In the genomic region with DNA sequence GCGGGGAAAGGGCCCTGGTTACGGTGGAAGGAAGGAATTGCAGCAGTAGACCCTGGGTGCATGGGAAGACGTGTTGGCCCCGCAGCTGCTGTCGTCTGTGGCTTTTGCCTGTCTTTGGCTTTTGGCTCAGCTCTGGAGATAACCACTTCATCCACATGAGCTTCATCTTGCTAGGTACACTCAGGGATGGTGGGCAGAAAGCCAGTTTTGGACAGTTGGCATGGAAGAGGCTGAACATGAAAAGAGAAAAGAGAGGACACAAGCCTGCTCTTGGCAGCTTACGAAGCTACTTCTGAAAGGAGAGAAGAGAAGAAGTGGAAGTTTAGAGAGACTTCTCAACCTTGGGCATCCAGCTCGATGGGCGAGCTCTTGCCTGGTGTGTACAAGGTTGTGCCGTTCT, we compare ENCODE assay signal across 20 mouse cellular contexts.
A peak's percentile ranks its signal among the peaks of the same experiment; 100 is the strongest.
DNase-seq lines count a peak whose midpoint lies in the region; ATAC-seq lines count a peak whose summit lies in the region.
"Had no signal": no experiment of that assay in that cellular context is flagged by ENCODE, and none has a peak within 500 bp of the region (broad histone marks: within the 10 kb centered on the region; RNA-seq: fewer than 3 reads in every experiment).

No protein-coding gene starts in this region.

- peak; percentile 76 for DNase-seq in cerebellum, adult 11-12 months
- DNase-seq in cerebellum, adult 8-10 months, result peak; percentile 66
- DNase-seq in cerebellum, postnatal 14 days, result peak; percentile 45 to 59
- DNase-seq in gastrocnemius, adult 18-20 months (ENCODE audit: low spot score), result no peak
- no peak for DNase-seq in thymus, adult 18-20 months
- DNase-seq in ovary, postnatal 10 days (ENCODE audit: low spot score), result no peak
- DNase-seq: adrenal gland, adult 2 months; adrenal gland, postnatal 25 days; embryo, embryonic 11 days; gastrocnemius, postnatal 10 days; heart, postnatal 36 days had no signal

- H3K27me3 ChIP-seq in midbrain, embryonic 16.5 days (ENCODE audit: control insufficient read depth, insufficient read depth, low read depth, low read length), result no peaks in the 10 kb centered on the region
- H3K27me3 ChIP-seq: embryonic facial prominence, embryonic 15.5 days; forebrain, embryonic 15.5 days; heart, embryonic 13.5 days; hindbrain, embryonic 15.5 days had no signal

- H3K27ac ChIP-seq in midbrain, embryonic 16.5 days (ENCODE audit: low read length), result no peak overlapping the region
- H3K27ac ChIP-seq: embryonic facial prominence, embryonic 15.5 days; forebrain, embryonic 10.5 days; forebrain, embryonic 15.5 days; heart, embryonic 13.5 days; hindbrain, embryonic 15.5 days had no signal

- ATAC-seq in megakaryocyte progenitor cell, adult 5-6 weeks (replicated peaks; ENCODE audit: poor library complexity), result peak; percentile 30
- no peak for ATAC-seq in midbrain, embryonic 16.5 days
- ATAC-seq: forebrain, embryonic 15.5 days; intestine, postnatal 0 days had no signal

- no peak overlapping the region for H3K4me2 ChIP-seq in midbrain, embryonic 16.5 days (ENCODE audit: low read length)
- H3K4me2 ChIP-seq: embryonic facial prominence, embryonic 15.5 days; forebrain, embryonic 15.5 days; heart, embryonic 13.5 days; hindbrain, embryonic 15.5 days had no signal

- no peaks in the 10 kb centered on the region for H3K9me3 ChIP-seq in midbrain, embryonic 16.5 days (replicated peaks; ENCODE audit: control insufficient read depth, low read length, poor library complexity, severe bottlenecking)
- H3K9me3 ChIP-seq: embryonic facial prominence, embryonic 15.5 days; forebrain, embryonic 10.5 days; forebrain, embryonic 15.5 days; heart, embryonic 13.5 days; hindbrain, embryonic 15.5 days had no signal

- WGBS in midbrain, embryonic 16.5 days, result 97% methylated on average over 9 of the region's 9 CpGs

- H3K4me1 ChIP-seq in midbrain, embryonic 16.5 days (ENCODE audit: control insufficient read depth, insufficient read depth, low read length), result peaks cover 22% of the 10 kb centered on the region
- H3K4me1 ChIP-seq: embryonic facial prominence, embryonic 15.5 days had no signal

- H3K9ac ChIP-seq in midbrain, embryonic 16.5 days (ENCODE audit: low read depth, low read length), result no peak overlapping the region
- H3K9ac ChIP-seq: embryonic facial prominence, embryonic 15.5 days; forebrain, embryonic 15.5 days; heart, embryonic 13.5 days; hindbrain, embryonic 15.5 days had no signal

- H3K36me3 ChIP-seq in midbrain, embryonic 16.5 days (ENCODE audit: control insufficient read depth, insufficient read depth, low read length), result no peaks in the 10 kb centered on the region
- H3K36me3 ChIP-seq: embryonic facial prominence, embryonic 15.5 days; forebrain, embryonic 10.5 days; forebrain, embryonic 15.5 days; heart, embryonic 13.5 days; hindbrain, embryonic 15.5 days had no signal

- H3K4me3 ChIP-seq in midbrain, embryonic 16.5 days (ENCODE audit: low read depth, low read length), result no peak overlapping the region
- H3K4me3 ChIP-seq: embryonic facial prominence, embryonic 15.5 days; erythroblast, embryonic 14.5 days; forebrain, embryonic 10.5 days; forebrain, embryonic 15.5 days; heart, embryonic 13.5 days; hindbrain, embryonic 15.5 days had no signal

Comparison
In these comparisons a context has a peak if more than half of its experiments do, and no peak if none do; other contexts are left out.
1. DNase-seq: peak in cerebellum, adult 11-12 months (single experiment), cerebellum, adult 8-10 months (single experiment) and cerebellum, postnatal 14 days (2 of 2); none in gastrocnemius, adult 18-20 months (single experiment), thymus, adult 18-20 months (0 of 2) and ovary, postnatal 10 days (single experiment).